Mouse (Mus musculus) liver, embryonic 11.5 days (tissue): Measurements from ENCODE around the gene Gm3448. TPM values are rescaled to one million over a fixed set of nuclear protein-coding genes. Genes with fewer than 3 reads are reported as not detected.
"Not testable (repeated sequence)": the region's sequence is repeated elsewhere in the genome, so short reads cannot be mapped to it uniquely, and the experiment has no call there.

Experiments used
- ATAC-seq: fragments of 200-750 bp; cut with Nextera tagmentation; replicated peaks from 2 replicates; pipeline ENCODE4 v1.8.0; 2017; ENCODE audit warnings: moderate number of reproducible peaks, mild to moderate bottlenecking, moderate TSS enrichment, moderate library complexity; ENCODE audit not compliant: low FRiP score
- DNase-seq: peaks from one replicate; pipeline ENCODE4 v3.0.0-alpha.2; 2017; ENCODE audit warnings: low spot score
- H3K27ac ChIP-seq: fragments of 300-500 bp; sonication (generic); 2 replicates; pipeline ENCODE4 v1.5.1; 2014; ENCODE audit warnings: mild to moderate bottlenecking, low read depth, low read length, control low read depth
- H3K27me3 ChIP-seq: fragments of 300-500 bp; sonication (generic); replicated peaks from 2 replicates; pipeline ENCODE4 v1.6.1; 2014; ENCODE audit warnings: low read length, mixed read lengths; ENCODE audit not compliant: control insufficient read depth, insufficient read depth
- H3K36me3 ChIP-seq: fragments of 300-500 bp; sonication (generic); 2 replicates; pipeline ENCODE4 v1.6.1; 2014; ENCODE audit warnings: mild to moderate bottlenecking, low read length, moderate library complexity, mixed read lengths; ENCODE audit not compliant: control insufficient read depth, insufficient read depth
- H3K4me1 ChIP-seq: fragments of 300-500 bp; sonication (generic); replicated peaks from 2 replicates; pipeline ENCODE4 v1.6.1; 2014; ENCODE audit warnings: low read length, mixed read lengths; ENCODE audit not compliant: control insufficient read depth, insufficient read depth
- H3K4me2 ChIP-seq: fragments of 300-500 bp; sonication (generic); 2 replicates; pipeline ENCODE4 v1.6.1; 2014; ENCODE audit warnings: mild to moderate bottlenecking, control low read depth, moderate library complexity
- H3K4me3 ChIP-seq: fragments of 300-500 bp; sonication (generic); 2 replicates; pipeline ENCODE4 v1.5.1; 2014; ENCODE audit warnings: low read depth, low read length, control low read depth
- H3K9ac ChIP-seq: fragments of 300-500 bp; sonication (generic); 2 replicates; pipeline ENCODE4 v1.6.1; 2014; ENCODE audit warnings: low read depth, low read length, control low read depth
- H3K9me3 ChIP-seq: fragments of 300-500 bp; sonication (generic); 2 replicates; pipeline ENCODE4 v1.6.1; 2016; ENCODE audit warnings: low read length, inconsistent platforms, mixed read lengths; ENCODE audit not compliant: control insufficient read depth
- WGBS: fragments of 180-500 bp; shearing (Covaris S2); extraction: QIAGEN DNeasy Blood & Tissue Kit; methylation state at CpG from one replicate; pipeline ENCODE4 v1.1.7; 2014; 5-methylcytosine and 5-hydroxymethylcytosine counted together
- polyA plus RNA-seq: library from polyadenylated mRNA; unstranded; fragments of >200 nt; fragmentation: Nextera tagmentation; extraction: Ambion mirVana; gene quantifications from 2 replicates; pipeline ENCODE4 v1.2.1, GENCODE M21; 2014

Gene Gm3448
- polyA plus RNA-seq, 1 experiment from 2014 or later, result 4.6 TPM

GRCm38 (mm10) chr17:15023878-15024492 is 17.4 kb downstream of the Gm3448 start:
- peak; percentile 61 for ATAC-seq
- H3K27ac ChIP-seq, H3K9ac ChIP-seq, H3K9me3 ChIP-seq, H3K36me3 ChIP-seq, H3K4me1 ChIP-seq, DNase-seq, H3K4me2 ChIP-seq, H3K27me3 ChIP-seq, H3K4me3 ChIP-seq: not testable (repeated sequence)
- WGBS, result no CpG with 5 or more reads among the region's 97 CpGs

- WGBS, result 85% methylated on average over 3 of the region's 3 CpGs
- DNase-seq, result peak; percentile 28
- not testable (repeated sequence) for H3K36me3 ChIP-seq, ATAC-seq, H3K27me3 ChIP-seq, H3K4me1 ChIP-seq, H3K4me2 ChIP-seq, H3K9me3 ChIP-seq, H3K9ac ChIP-seq, H3K4me3 ChIP-seq, H3K27ac ChIP-seq
Observed at GRCm38 (mm10) chr17:15021503-15022220, 19.7 kb downstream of the Gm3448 start.

GRCm38 (mm10) chr17:15009706-15010413 is 31.5 kb downstream of the Gm3448 start, which contains the start of gene Gm3435:
TSS of gene Gm3435 (plus strand) at chr17:15010176.
- not testable (repeated sequence) for H3K36me3 ChIP-seq, DNase-seq, H3K4me3 ChIP-seq, H3K27me3 ChIP-seq, H3K9me3 ChIP-seq, H3K27ac ChIP-seq, H3K9ac ChIP-seq, H3K4me1 ChIP-seq, H3K4me2 ChIP-seq
- ATAC-seq, result peak; percentile 94
- WGBS, result no CpG with 5 or more reads among the region's 60 CpGs

- not testable (repeated sequence) for H3K36me3 ChIP-seq, H3K4me3 ChIP-seq, H3K4me2 ChIP-seq, H3K27ac ChIP-seq, H3K27me3 ChIP-seq, H3K9ac ChIP-seq, H3K9me3 ChIP-seq, DNase-seq, H3K4me1 ChIP-seq
- WGBS, result no CpG with 5 or more reads among the region's 3 CpGs
- peak; percentile 55 for ATAC-seq
Observed at GRCm38 (mm10) chr17:15009088-15009487, 32.2 kb downstream of the Gm3448 start.

- H3K27me3 ChIP-seq, result not testable (repeated sequence)
Observed at GRCm38 (mm10) chr17:15000047-15000446, 41.3 kb downstream of the Gm3448 start.

GRCm38 (mm10) chr17:14994140-14994539 is 47.2 kb downstream of the Gm3448 start:
- not testable (repeated sequence) for H3K27me3 ChIP-seq, DNase-seq, H3K9ac ChIP-seq, H3K9me3 ChIP-seq, H3K4me3 ChIP-seq, H3K4me1 ChIP-seq, H3K4me2 ChIP-seq, H3K27ac ChIP-seq, ATAC-seq, H3K36me3 ChIP-seq
- WGBS, result no CpG with 5 or more reads among the region's 5 CpGs

More at GRCm38 (mm10) chr17:15000047-15000446, 41.3 kb downstream of the Gm3448 start:
- not testable (repeated sequence) for H3K4me1 ChIP-seq, H3K9ac ChIP-seq, H3K9me3 ChIP-seq, DNase-seq, H3K36me3 ChIP-seq, H3K27ac ChIP-seq, H3K4me3 ChIP-seq, H3K4me2 ChIP-seq
- no CpG with 5 or more reads among the region's 4 CpGs for WGBS
- ATAC-seq, result peak; percentile 83

GRCm38 (mm10) chr17:14993139-14993832 is 48.1 kb downstream of the Gm3448 start:
- not testable (repeated sequence) for H3K4me3 ChIP-seq, H3K27ac ChIP-seq, H3K4me2 ChIP-seq, H3K4me1 ChIP-seq, H3K9me3 ChIP-seq, H3K27me3 ChIP-seq, H3K9ac ChIP-seq, DNase-seq, H3K36me3 ChIP-seq
- WGBS, result no CpG with 5 or more reads among the region's 47 CpGs
- peak; percentile 73 for ATAC-seq

GRCm38 (mm10) chr17:14992522-14993138 is 48.7 kb downstream of the Gm3448 start:
- DNase-seq, H3K9me3 ChIP-seq, H3K4me2 ChIP-seq, H3K4me1 ChIP-seq, H3K9ac ChIP-seq, H3K27me3 ChIP-seq, H3K4me3 ChIP-seq, H3K36me3 ChIP-seq, H3K27ac ChIP-seq: not testable (repeated sequence)
- no CpG with 5 or more reads among the region's 98 CpGs for WGBS
- ATAC-seq, result peak; percentile 72
